Mouse (Mus musculus) CD4-positive helper T cell, adult 2 months (primary cell): ENCODE results near the gene Lilr4b.
"Not testable (repeated sequence)": the region's sequence is repeated elsewhere in the genome, so short reads cannot be mapped to it uniquely, and the experiment has no call there.

Experiments
- DNase-seq: peaks from one replicate; pipeline ENCODE4 v3.0.0-alpha.2; 2012; ENCODE audit warnings: low read depth, missing footprints, low spot score

The Lilr4b gene

DNA sequence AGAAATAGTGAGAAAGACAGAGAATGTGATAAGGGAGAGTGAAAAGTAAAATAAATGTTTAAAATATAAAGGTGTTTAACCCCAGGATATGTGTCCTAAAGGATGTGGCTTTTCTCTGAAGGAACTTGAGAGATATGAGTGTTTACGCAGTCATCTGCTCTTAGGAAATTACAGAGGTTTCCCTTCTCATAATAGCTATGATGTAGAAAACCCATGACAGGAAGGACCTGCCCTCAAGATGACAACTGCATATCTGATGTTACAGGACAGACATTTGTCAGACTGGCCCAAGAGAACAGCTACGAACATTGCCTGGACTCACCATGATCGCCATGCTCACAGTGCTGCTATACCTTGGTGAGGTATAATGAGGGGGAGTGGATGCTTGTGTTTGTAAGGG is at the start of gene Lilr4b, which contains the start of gene Gm49339:
Gene Lilr4b, plus strand, starts transcription at position 236 of the 400 bp plus-strand sequence.
Gene Gm49339, plus strand, starts transcription at position 216 of the 400 bp plus-strand sequence.
- peak; percentile 54 for DNase-seq

DNA sequence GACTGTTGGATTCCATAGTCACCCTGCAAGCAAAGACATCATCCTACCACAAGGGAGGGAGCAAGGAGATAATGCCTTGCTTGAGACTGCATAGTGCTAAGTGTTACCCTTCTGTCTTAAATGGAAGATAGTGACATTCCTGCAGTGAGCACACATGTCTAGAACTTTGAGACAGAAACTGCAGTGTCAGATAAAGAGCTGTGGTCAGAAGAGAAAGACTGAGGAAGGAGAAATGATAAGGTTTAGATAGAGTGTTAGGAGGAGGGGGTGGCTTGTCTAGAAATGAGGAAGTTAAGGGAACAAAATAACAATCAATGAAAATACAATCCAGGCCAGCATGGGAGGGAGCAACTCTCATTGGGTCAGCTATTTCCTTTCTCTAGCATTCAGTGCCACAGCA is 47.5 kb upstream of the Lilr4b start:
- no peak for DNase-seq

DNA sequence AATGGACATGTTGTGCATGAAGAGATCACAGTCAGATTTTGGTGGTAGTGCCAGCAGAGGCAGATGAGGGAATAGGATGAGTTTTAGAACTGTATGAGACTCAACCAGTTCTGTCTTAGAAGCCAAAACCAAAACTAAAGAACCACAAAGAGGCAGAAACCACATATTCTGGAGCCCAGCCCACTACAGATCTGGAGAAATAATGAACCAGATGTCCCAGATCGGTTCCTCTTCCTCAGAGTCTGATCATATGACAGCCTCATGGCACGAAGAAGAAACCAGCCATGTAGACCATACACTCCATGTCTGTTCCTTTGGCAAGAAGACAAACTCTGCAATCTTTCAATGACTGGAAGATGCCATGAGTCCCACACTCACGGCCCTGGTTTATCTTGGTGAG is 44.7 kb upstream of the Lilr4b start:
- DNase-seq = no peak

- DNase-seq = no peak
Measured at GRCm38 (mm10) chr10:51451610-51452009, 28.8 kb upstream of the Lilr4b start.

GRCm38 (mm10) chr10:51453616-51454298 is 26.7 kb upstream of the Lilr4b start:
- peak; percentile 61 for DNase-seq

- DNase-seq = peak; percentile 54
Measured at GRCm38 (mm10) chr10:51454365-51454764, 26.1 kb upstream of the Lilr4b start.

DNA sequence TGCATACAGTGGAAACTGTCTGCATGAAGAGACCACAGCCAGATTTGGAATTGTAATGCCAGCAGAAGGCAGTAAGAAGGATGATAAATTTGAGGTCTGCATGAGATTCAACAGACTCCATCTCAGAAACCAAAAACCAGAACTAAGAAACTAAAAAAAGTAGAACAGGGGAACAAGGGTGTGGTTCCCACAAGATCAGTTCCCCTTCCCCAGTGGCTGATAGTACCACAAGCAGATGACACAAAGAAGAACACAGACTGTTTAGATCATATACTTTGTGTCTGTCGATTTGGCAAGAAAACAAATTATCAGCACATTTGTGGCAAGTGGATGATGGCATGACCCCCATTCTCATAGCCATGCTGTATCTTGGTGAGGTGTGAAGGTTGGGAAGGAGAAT is 24.7 kb upstream of the Lilr4b start:
- DNase-seq = peak; percentile 25

DNA sequence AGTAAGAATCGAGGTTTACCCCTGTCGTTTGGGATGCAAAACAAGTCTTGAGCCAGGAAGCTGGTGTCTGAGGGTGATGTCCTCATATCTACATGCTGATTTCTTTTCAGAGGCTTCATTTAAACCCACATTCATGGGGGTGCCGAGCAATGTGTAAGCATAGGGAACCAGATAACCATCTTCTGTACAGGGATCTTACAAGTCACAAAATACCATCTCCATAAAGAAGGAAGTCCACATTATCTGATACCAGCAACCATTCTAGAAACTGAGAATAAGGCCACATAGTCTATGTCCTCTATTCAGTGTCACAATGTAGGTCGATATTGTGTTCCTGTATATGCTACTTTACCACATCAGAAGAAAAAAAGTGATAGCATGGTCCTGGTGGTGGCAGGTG is 24.1 kb upstream of the Lilr4b start:
- DNase-seq = no peak

GRCm38 (mm10) chr10:51463800-51464199 is 16.6 kb upstream of the Lilr4b start:
- DNase-seq = not testable (repeated sequence)

- peak; percentile 39 for DNase-seq
Measured at GRCm38 (mm10) chr10:51490691-51491090, 10.3 kb downstream of the Lilr4b start, which contains the start of gene Lilrb4a. Gene Lilrb4a, plus strand, starts transcription at chr10:51490956.

- no peak for DNase-seq
Measured at GRCm38 (mm10) chr10:51520021-51520420, 39.6 kb downstream of the Lilr4b start.

- DNase-seq = no peak
Measured at GRCm38 (mm10) chr10:51521453-51521852, 41.0 kb downstream of the Lilr4b start.

DNA sequence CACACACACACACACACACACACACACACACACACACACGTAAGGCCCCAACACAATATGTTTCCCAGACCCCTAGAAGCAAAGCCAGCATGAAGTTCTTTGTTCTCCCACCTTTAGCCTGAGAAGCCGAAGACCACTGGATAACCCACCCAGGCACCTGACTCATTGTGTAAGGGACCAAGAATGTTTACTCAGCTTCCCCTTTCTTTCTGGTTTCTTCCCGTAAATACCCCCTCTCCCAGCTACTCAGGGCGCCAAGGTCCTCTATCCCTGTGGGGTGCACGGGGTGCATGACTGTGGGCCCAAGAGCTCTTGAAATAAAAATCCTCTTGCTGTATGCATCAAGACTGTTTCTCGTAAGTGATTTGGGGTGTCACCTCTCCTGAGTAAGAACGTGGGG is 45.7 kb downstream of the Lilr4b start:
- DNase-seq = no peak

GRCm38 (mm10) chr10:51526633-51527032 is 46.2 kb downstream of the Lilr4b start:
- no peak for DNase-seq

DNA sequence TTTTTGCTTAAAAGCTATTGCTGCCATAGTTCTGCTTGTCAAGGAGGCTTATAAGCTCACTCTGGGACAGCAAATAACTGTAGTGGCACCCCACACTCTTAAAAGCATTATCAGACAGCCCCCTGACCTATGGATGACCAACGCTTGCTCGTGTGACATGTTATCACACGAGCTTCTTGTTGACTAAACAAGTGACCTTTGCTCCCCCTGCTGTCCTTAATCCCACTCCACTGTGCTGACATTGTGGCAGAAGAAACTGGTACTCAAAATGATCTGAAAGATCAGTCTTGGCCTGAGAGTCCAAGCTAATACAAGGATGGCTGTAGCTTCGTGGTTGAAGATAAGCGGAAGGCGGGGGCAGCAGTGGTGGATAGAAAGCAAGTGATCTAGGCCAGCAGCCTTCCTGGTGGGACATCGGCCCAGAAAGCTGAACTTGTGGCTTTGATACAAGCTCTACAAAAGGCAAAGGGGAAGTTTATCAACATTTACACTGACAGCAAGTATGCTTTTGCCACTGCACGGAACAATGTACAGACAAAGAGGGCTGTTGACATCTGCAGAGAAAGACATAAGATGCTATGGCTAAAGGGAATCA is 48.5 kb downstream of the Lilr4b start:
- no peak for DNase-seq

GRCm38 (mm10) chr10:51529497-51529896 is 49.1 kb downstream of the Lilr4b start:
- DNase-seq = no peak

DNA sequence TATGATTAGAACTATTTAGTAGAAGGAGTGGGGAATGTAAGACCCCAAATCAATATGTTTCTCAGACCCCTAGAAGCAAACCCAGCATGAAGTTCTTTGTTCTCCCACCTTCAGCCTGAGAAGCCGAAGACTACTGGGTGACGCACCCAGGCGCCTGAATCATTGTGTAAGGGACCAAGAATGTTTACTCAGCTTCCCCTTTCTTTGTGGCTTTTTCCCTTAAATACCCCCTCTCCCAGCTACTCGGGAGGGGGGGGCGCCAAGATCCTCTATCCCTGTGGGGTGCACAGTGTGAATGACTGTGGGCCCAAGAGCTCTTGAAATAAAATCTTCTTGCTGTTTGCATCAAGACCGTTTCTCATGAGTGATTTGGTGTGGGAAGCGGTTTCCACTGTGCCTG is 50.4 kb downstream of the Lilr4b start:
- DNase-seq = no peak
